Mouse (Mus musculus): ENCODE data around the gene Dnajc15. TPM values are rescaled to one million over a fixed set of nuclear protein-coding genes. Genes with fewer than 3 reads are reported as not detected.

Gene Dnajc15
- polyA plus RNA-seq, 1 experiment from 2014 or later, result 82.7 TPM

GRCm38 (mm10) chr14:77853951-77854350 is 21.0 kb downstream of the Dnajc15 start:
- WGBS, result 100% methylated on average over 1 of the region's 1 CpGs
- ATAC-seq, result no peak
- Histone ChIP-seq H3K4me2 (no peak overlapping the region), H3K4me3 (no peak overlapping the region), H3K27ac (no peak overlapping the region), H3K9ac (no peak overlapping the region), H3K27me3 (no peaks in the 10 kb centered on the region), H3K9me3 (replicated peaks) (no peaks in the 10 kb centered on the region), H3K36me3 (ENCODE audit: poor library complexity, severe bottlenecking) (peaks cover 4% of the 10 kb centered on the region), H3K4me1 (no peaks in the 10 kb centered on the region)

GRCm38 (mm10) chr14:77849852-77850251 is 25.1 kb downstream of the Dnajc15 start:
- Histone ChIP-seq H3K4me2 (no peak overlapping the region), H3K9ac (no peak overlapping the region), H3K27me3 (no peaks in the 10 kb centered on the region), H3K27ac (no peak overlapping the region), H3K4me3 (no peak overlapping the region), H3K36me3 (ENCODE audit: poor library complexity, severe bottlenecking) (peaks cover 4% of the 10 kb centered on the region), H3K9me3 (replicated peaks) (no peaks in the 10 kb centered on the region), H3K4me1 (no peaks in the 10 kb centered on the region)
- no peak for ATAC-seq
- 94% methylated on average over 7 of the region's 7 CpGs for WGBS

- Histone ChIP-seq H3K9ac (no peak overlapping the region), H3K27me3 (no peaks in the 10 kb centered on the region), H3K9me3 (replicated peaks) (no peaks in the 10 kb centered on the region), H3K4me2 (no peak overlapping the region), H3K36me3 (ENCODE audit: poor library complexity, severe bottlenecking) (peaks cover 4% of the 10 kb centered on the region), H3K27ac (no peak overlapping the region), H3K4me1 (no peaks in the 10 kb centered on the region), H3K4me3 (no peak overlapping the region)
- WGBS, result 91% methylated on average over 1 of the region's 1 CpGs
- peak; percentile 53; the same call in 1 of the 2 replicates for ATAC-seq
These were observed 26.6 kb downstream of the Dnajc15 start for GRCm38 (mm10) chr14:77848349-77848748.

GRCm38 (mm10) chr14:77846206-77846605 is 28.7 kb downstream of the Dnajc15 start:
- H3K27ac ChIP-seq, result no peak overlapping the region
- ATAC-seq, result no peak
- no peak overlapping the region for H3K4me3 ChIP-seq
- H3K4me2 ChIP-seq, result no peak overlapping the region
- WGBS, result 89% methylated on average over 4 of the region's 4 CpGs
- H3K9me3 ChIP-seq (replicated peaks), result no peaks in the 10 kb centered on the region
- no peaks in the 10 kb centered on the region for H3K4me1 ChIP-seq
- no peak overlapping the region for H3K9ac ChIP-seq
- no peaks in the 10 kb centered on the region for H3K27me3 ChIP-seq
- no peaks in the 10 kb centered on the region for H3K36me3 ChIP-seq (ENCODE audit: poor library complexity, severe bottlenecking)

- no peak overlapping the region for H3K27ac ChIP-seq
- no peak overlapping the region for H3K4me2 ChIP-seq
- no peak overlapping the region for H3K9ac ChIP-seq
- no peak for ATAC-seq
- no peaks in the 10 kb centered on the region for H3K36me3 ChIP-seq (ENCODE audit: poor library complexity, severe bottlenecking)
- no peaks in the 10 kb centered on the region for H3K4me1 ChIP-seq
- 87% methylated on average over 1 of the region's 1 CpGs for WGBS
- H3K27me3 ChIP-seq, result no peaks in the 10 kb centered on the region
- H3K4me3 ChIP-seq, result no peak overlapping the region
- no peaks in the 10 kb centered on the region for H3K9me3 ChIP-seq (replicated peaks)
These were observed 29.4 kb downstream of the Dnajc15 start for GRCm38 (mm10) chr14:77845479-77845878.

- ATAC-seq, result no peak
- no peak overlapping the region for H3K9ac ChIP-seq
- 81% methylated on average over 6 of the region's 6 CpGs for WGBS
These were observed 34.4 kb downstream of the Dnajc15 start for GRCm38 (mm10) chr14:77840574-77840973.

GRCm38 (mm10) chr14:77840078-77840477 is 34.8 kb downstream of the Dnajc15 start:
- Histone ChIP-seq H3K4me1 (no peaks in the 10 kb centered on the region), H3K4me2 (no peak overlapping the region), H3K9ac (no peak overlapping the region), H3K36me3 (ENCODE audit: poor library complexity, severe bottlenecking) (no peaks in the 10 kb centered on the region), H3K27ac (no peak overlapping the region), H3K27me3 (no peaks in the 10 kb centered on the region), H3K4me3 (no peak overlapping the region), H3K9me3 (replicated peaks) (no peaks in the 10 kb centered on the region)
- no peak for ATAC-seq
- WGBS, result 86% methylated on average over 2 of the region's 2 CpGs

More at GRCm38 (mm10) chr14:77840574-77840973, 34.4 kb downstream of the Dnajc15 start:
- Histone ChIP-seq H3K27me3 (no peaks in the 10 kb centered on the region), H3K9me3 (replicated peaks) (no peaks in the 10 kb centered on the region), H3K4me3 (no peak overlapping the region), H3K27ac (no peak overlapping the region), H3K4me1 (no peaks in the 10 kb centered on the region), H3K36me3 (ENCODE audit: poor library complexity, severe bottlenecking) (no peaks in the 10 kb centered on the region), H3K4me2 (no peak overlapping the region)

GRCm38 (mm10) chr14:77836794-77837193 is 38.1 kb downstream of the Dnajc15 start:
- no peaks in the 10 kb centered on the region for H3K27me3 ChIP-seq
- H3K4me3 ChIP-seq, result no peak overlapping the region
- ATAC-seq, result no peak
- no peaks in the 10 kb centered on the region for H3K9me3 ChIP-seq (replicated peaks)
- no peak overlapping the region for H3K9ac ChIP-seq
- H3K27ac ChIP-seq, result no peak overlapping the region
- H3K36me3 ChIP-seq (ENCODE audit: poor library complexity, severe bottlenecking), result no peaks in the 10 kb centered on the region
- 88% methylated on average over 2 of the region's 2 CpGs for WGBS
- no peak overlapping the region for H3K4me2 ChIP-seq
- no peaks in the 10 kb centered on the region for H3K4me1 ChIP-seq

GRCm38 (mm10) chr14:77832359-77832758 is 42.6 kb downstream of the Dnajc15 start:
- Histone ChIP-seq H3K27me3 (no peaks in the 10 kb centered on the region), H3K9me3 (replicated peaks) (no peaks in the 10 kb centered on the region), H3K4me2 (no peak overlapping the region), H3K27ac (no peak overlapping the region), H3K9ac (no peak overlapping the region), H3K36me3 (ENCODE audit: poor library complexity, severe bottlenecking) (no peaks in the 10 kb centered on the region), H3K4me3 (no peak overlapping the region), H3K4me1 (no peaks in the 10 kb centered on the region)
- ATAC-seq, result no peak

GRCm38 (mm10) chr14:77831936-77832335 is 43.0 kb downstream of the Dnajc15 start:
- Histone ChIP-seq H3K27ac (no peak overlapping the region), H3K36me3 (ENCODE audit: poor library complexity, severe bottlenecking) (no peaks in the 10 kb centered on the region), H3K4me3 (no peak overlapping the region), H3K9me3 (replicated peaks) (no peaks in the 10 kb centered on the region), H3K27me3 (no peaks in the 10 kb centered on the region), H3K9ac (no peak overlapping the region), H3K4me1 (no peaks in the 10 kb centered on the region), H3K4me2 (no peak overlapping the region)
- ATAC-seq, result no peak
- 88% methylated on average over 4 of the region's 4 CpGs for WGBS

GRCm38 (mm10) chr14:77829673-77830072 is 45.3 kb downstream of the Dnajc15 start:
- Histone ChIP-seq H3K4me3 (no peak overlapping the region), H3K27me3 (no peaks in the 10 kb centered on the region), H3K9ac (no peak overlapping the region), H3K9me3 (replicated peaks) (no peaks in the 10 kb centered on the region), H3K4me2 (no peak overlapping the region), H3K4me1 (no peaks in the 10 kb centered on the region), H3K36me3 (ENCODE audit: poor library complexity, severe bottlenecking) (no peaks in the 10 kb centered on the region), H3K27ac (no peak overlapping the region)
- 88% methylated on average over 4 of the region's 4 CpGs for WGBS
- no peak for ATAC-seq

- 77% methylated on average over 3 of the region's 3 CpGs for WGBS
- peaks cover 7% of the 10 kb centered on the region; the same call in 1 of the 2 replicates for H3K36me3 ChIP-seq (ENCODE audit: poor library complexity, severe bottlenecking)
- no peak overlapping the region for H3K27ac ChIP-seq
- H3K4me1 ChIP-seq, result no peaks in the 10 kb centered on the region
- 0 out of 2 replicates have a peak, but pooled peaks cover 3% of the 10 kb centered on the region for H3K9me3 ChIP-seq (replicated peaks)
- no peak overlapping the region for H3K4me2 ChIP-seq
- no peak overlapping the region for H3K9ac ChIP-seq
- ATAC-seq, result no peak
- H3K4me3 ChIP-seq, result no peak overlapping the region
- H3K27me3 ChIP-seq, result no peaks in the 10 kb centered on the region
These were observed 49.0 kb downstream of the Dnajc15 start for GRCm38 (mm10) chr14:77825891-77826290.

- no peak overlapping the region for H3K4me3 ChIP-seq
- 0 out of 2 replicates have a peak, but pooled peaks cover 3% of the 10 kb centered on the region for H3K9me3 ChIP-seq (replicated peaks)
- no peaks in the 10 kb centered on the region for H3K4me1 ChIP-seq
- no peak overlapping the region for H3K27ac ChIP-seq
- H3K27me3 ChIP-seq, result no peaks in the 10 kb centered on the region
- no peak overlapping the region for H3K9ac ChIP-seq
- ATAC-seq, result no peak
- H3K36me3 ChIP-seq (ENCODE audit: poor library complexity, severe bottlenecking), result peaks cover 7% of the 10 kb centered on the region; the same call in 1 of the 2 replicates
- no peak overlapping the region for H3K4me2 ChIP-seq
- WGBS, result 95% methylated on average over 6 of the region's 6 CpGs
These were observed 49.8 kb downstream of the Dnajc15 start for GRCm38 (mm10) chr14:77825121-77825520.

Data from forebrain, embryonic 13.5 days (tissue).